Mouse (Mus musculus): Measurements from ENCODE around the gene Arhgef12. TPM values are rescaled to one million over a fixed set of nuclear protein-coding genes. Genes with fewer than 3 reads are reported as not detected.

The Arhgef12 gene
- polyA plus RNA-seq, 1 experiment from 2014 or later = 9.3 TPM

DNA sequence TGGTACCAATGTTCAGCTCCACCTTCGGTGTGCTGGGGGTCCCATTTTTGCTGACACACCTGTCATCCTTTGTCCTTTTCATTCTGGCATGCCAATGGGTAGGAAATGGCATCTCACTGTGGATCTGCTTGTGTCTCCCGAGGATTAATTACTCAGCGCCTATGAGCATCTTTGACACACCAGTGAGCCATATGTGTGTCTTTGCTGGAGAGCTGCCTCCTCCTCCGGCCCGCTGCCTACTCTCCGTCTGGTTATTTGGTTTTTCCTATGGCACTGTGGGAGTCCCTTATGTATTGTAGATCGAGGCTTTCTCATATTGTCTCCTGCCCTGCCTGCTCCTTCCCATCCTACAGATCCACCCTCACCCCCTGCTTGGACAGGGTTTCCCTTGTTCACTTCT, 189.1 kb downstream of the Arhgef12 start:
- no peak overlapping the region for H3K4me3 ChIP-seq
- DNase-seq (ENCODE audit: low spot score) = no peak
- 89% methylated on average over 7 of the region's 7 CpGs for WGBS
- no peaks in the 10 kb centered on the region for H3K27me3 ChIP-seq (ENCODE audit: low read depth, poor library complexity, severe bottlenecking)
- H3K4me1 ChIP-seq = peaks cover 18% of the 10 kb centered on the region
- no peaks in the 10 kb centered on the region for H3K9me3 ChIP-seq (replicated peaks)
- no peaks in the 10 kb centered on the region for H3K36me3 ChIP-seq
- no peak overlapping the region for H3K27ac ChIP-seq

Other genes starting within 250 kb of the Arhgef12 start
- gene Grik4, start 162.7 kb downstream of the Arhgef12 start, polyA plus RNA-seq (2016; fragmentation: Nextera tagmentation; extraction: Ambion mirVana) = 1.6 and 2.2 TPM in 2 replicates
- 8.9 and 9.9 TPM in 2 replicates for gene Tmem136, start 9.3 kb upstream of the Arhgef12 start, polyA plus RNA-seq (2016; fragmentation: Nextera tagmentation; extraction: Ambion mirVana)
- 0.08 TPM in 1 of 2 replicates, not detected in the other for gene Pou2f3, start 103.1 kb upstream of the Arhgef12 start, polyA plus RNA-seq (2016; fragmentation: Nextera tagmentation; extraction: Ambion mirVana)
- 68.6 and 87.4 TPM in 2 replicates for gene Oaf, start 132.7 kb upstream of the Arhgef12 start, polyA plus RNA-seq (2016; fragmentation: Nextera tagmentation; extraction: Ambion mirVana)
- 5.8 and 5.9 TPM in 2 replicates for gene Trim29, start 203.6 kb upstream of the Arhgef12 start, polyA plus RNA-seq (2016; fragmentation: Nextera tagmentation; extraction: Ambion mirVana)